Mouse (Mus musculus) midbrain, embryonic 14.5 days (tissue): Measurements from ENCODE around the gene Zmat5. TPM values are rescaled to one million over a fixed set of nuclear protein-coding genes. Genes with fewer than 3 reads are reported as not detected.

Source experiments
- ATAC-seq: fragments of 200-750 bp; cut with Nextera tagmentation; 2 replicates; pipeline ENCODE4 v1.8.0; 2017; ENCODE audit warnings: moderate number of reproducible peaks, moderate library complexity; ENCODE audit not compliant: low FRiP score, low TSS enrichment
- DNase-seq: peaks from one replicate; pipeline ENCODE4 v3.0.0-alpha.2; 2015
- H3K27ac ChIP-seq: fragments of 300-500 bp; sonication (generic); replicated peaks from 2 replicates; pipeline ENCODE4 v1.5.1; 2014; ENCODE audit warnings: mild to moderate bottlenecking, low read depth, low read length, moderate library complexity
- H3K27me3 ChIP-seq: fragments of 300-500 bp; sonication (generic); 2 replicates; pipeline ENCODE4 v1.6.1; 2014; ENCODE audit warnings: low read length, control low read depth, mixed read lengths; ENCODE audit not compliant: control insufficient read depth, insufficient read depth
- H3K36me3 ChIP-seq: fragments of 300-500 bp; sonication (generic); 2 replicates; pipeline ENCODE4 v1.6.1; 2014; ENCODE audit warnings: low read length, control low read depth; ENCODE audit not compliant: control insufficient read depth, insufficient read depth
- H3K4me1 ChIP-seq: fragments of 300-500 bp; sonication (generic); 2 replicates; pipeline ENCODE4 v1.6.1; 2014; ENCODE audit warnings: mild to moderate bottlenecking, antibody characterized with exemption, low read length, control low read depth; ENCODE audit not compliant: control insufficient read depth, insufficient read depth
- H3K4me2 ChIP-seq: fragments of 300-500 bp; sonication (generic); 2 replicates; pipeline ENCODE4 v1.6.1; 2014; ENCODE audit warnings: mild to moderate bottlenecking, low read length, moderate library complexity
- H3K4me3 ChIP-seq: fragments of 300-500 bp; sonication (generic); replicated peaks from 2 replicates; pipeline ENCODE4 v1.5.1; 2014; ENCODE audit warnings: low read depth, low read length
- H3K9ac ChIP-seq: fragments of 300-500 bp; sonication (generic); replicated peaks from 2 replicates; pipeline ENCODE4 v1.6.1; 2014; ENCODE audit warnings: mild to moderate bottlenecking, low read length, moderate library complexity
- H3K9me3 ChIP-seq: fragments of 300-500 bp; sonication (generic); 2 replicates; pipeline ENCODE4 v1.6.1; 2016; ENCODE audit warnings: low read length, control low read depth, mixed read lengths; ENCODE audit not compliant: control insufficient read depth
- WGBS: fragments of 180-500 bp; shearing (Covaris S2); extraction: QIAGEN DNeasy Blood & Tissue Kit; methylation state at CpG from one replicate; pipeline ENCODE4 v1.1.7; 2014; 5-methylcytosine and 5-hydroxymethylcytosine counted together
- polyA plus RNA-seq: library from polyadenylated mRNA; unstranded; fragments of >200 nt; fragmentation: Nextera tagmentation; extraction: Ambion mirVana; gene quantifications from 2 replicates; pipeline ENCODE4 v1.2.1, GENCODE M21; 2014

Gene Zmat5
- polyA plus RNA-seq, 1 experiment from 2014 or later, result 60.0 TPM

DNA sequence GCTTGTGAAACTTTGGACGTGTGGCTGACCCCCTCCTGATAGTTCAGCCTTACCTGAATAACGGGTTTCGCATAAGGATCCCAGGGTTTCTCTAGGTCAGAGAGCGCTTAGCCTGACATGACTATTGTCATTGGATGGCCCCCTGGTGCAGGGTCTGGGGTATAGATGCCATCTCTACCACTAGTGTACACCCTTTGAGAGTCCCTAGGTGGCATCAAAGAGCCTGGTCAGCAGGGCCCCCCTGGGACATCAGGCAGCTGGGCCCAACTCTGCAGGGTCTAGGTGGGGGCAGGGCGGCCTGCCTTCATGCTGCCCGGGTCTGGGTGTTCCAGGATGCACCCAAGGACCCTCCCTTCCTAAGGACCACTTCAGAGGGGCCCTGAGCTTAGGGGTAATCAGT, 31.9 kb downstream of the Zmat5 start:
- ATAC-seq (no peak), DNase-seq (no peak)
- WGBS, result 42% methylated on average over 6 of the region's 6 CpGs
- H3K27ac ChIP-seq, result no peak overlapping the region
- H3K4me1 ChIP-seq, result peaks cover 11% of the 10 kb centered on the region
- no peak overlapping the region for H3K9ac ChIP-seq
- H3K4me2 ChIP-seq, result no peak overlapping the region
- H3K27me3 ChIP-seq, result no peaks in the 10 kb centered on the region
- H3K4me3 ChIP-seq, result no peak overlapping the region
- H3K9me3 ChIP-seq, result no peaks in the 10 kb centered on the region
- H3K36me3 ChIP-seq, result peaks cover 8% of the 10 kb centered on the region; the same call in 1 of the 2 replicates

DNA sequence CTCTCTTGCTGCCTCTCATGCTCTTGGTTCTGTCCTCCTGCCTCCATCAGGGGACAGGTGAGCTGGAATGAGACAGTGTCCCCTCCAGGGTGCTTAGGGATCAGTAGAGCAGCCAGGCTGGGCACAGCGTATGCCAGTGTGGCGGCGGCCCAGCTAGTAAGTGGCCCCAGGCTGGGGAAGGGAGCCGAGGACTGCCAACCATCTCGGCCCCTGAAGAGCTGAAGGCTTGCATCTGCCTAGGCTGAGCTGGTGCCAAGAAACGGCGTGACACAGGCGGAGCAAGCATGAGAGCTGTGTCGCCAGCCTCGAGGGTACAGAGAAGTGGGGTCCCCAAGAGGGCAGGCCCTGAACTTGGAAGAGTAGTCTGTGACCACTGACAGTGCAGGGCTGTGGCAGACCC, 33.2 kb downstream of the Zmat5 start:
- Histone ChIP-seq H3K27ac (no peak overlapping the region), H3K4me3 (no peak overlapping the region), H3K9me3 (no peaks in the 10 kb centered on the region), H3K4me1 (peaks cover 11% of the 10 kb centered on the region), H3K36me3 (0 out of 2 replicates have a peak, but pooled peaks cover 5% of the 10 kb centered on the region), H3K27me3 (no peaks in the 10 kb centered on the region), H3K4me2 (no peak overlapping the region), H3K9ac (no peak overlapping the region)
- DNase-seq (peak; percentile 32), ATAC-seq (no peak)
- 79% methylated on average over 10 of the region's 10 CpGs for WGBS

DNA sequence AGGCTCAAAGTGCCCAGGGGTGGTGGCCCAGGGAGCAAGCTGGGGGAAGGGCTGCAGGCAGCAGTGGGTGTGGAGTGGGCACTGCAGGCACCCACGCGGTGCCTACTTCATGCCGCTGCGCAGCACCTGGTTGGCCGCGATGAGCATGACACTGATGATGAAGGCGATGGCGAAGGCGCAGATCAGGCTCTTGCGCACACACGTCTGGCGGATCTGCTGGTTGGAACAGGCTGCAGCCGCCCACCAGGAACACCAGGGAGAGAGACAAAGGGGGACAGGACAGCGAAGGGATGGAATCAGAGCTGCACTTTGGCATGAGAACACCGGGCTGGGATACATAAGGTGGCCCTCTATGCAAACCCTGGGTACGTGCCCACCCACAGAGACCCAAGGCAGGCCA, 34.2 kb downstream of the Zmat5 start:
- Histone ChIP-seq H3K36me3 (0 out of 2 replicates have a peak, but pooled peaks cover 5% of the 10 kb centered on the region), H3K9ac (no peak overlapping the region), H3K27ac (no peak overlapping the region), H3K9me3 (no peaks in the 10 kb centered on the region), H3K4me1 (peaks cover 11% of the 10 kb centered on the region), H3K27me3 (0 out of 2 replicates have a peak, but pooled peaks cover 3% of the 10 kb centered on the region), H3K4me2 (no peak overlapping the region), H3K4me3 (no peak overlapping the region)
- DNase-seq, result no peak
- 90% methylated on average over 16 of the region's 16 CpGs for WGBS
- ATAC-seq, result no peak

DNA sequence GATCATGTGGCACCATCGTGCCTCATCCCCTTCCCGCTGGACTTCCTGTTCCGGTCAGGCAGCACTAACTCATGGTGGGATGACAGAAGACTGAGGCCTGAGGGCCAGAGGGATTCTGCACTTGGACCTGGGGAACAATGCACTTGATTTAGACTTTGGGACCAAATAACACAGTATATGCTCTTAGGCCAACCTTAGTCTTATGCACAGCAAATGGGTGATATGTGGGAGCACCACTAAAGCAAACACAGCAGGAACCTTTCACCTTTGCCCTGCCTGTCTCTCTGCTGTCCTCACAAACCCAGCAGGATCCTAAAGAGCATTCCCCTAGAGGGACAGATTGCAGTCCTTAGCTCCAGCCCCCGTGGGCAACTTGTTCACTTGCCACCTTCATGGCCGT, 36.3 kb downstream of the Zmat5 start:
- no peak overlapping the region for H3K4me2 ChIP-seq
- no peak overlapping the region for H3K4me3 ChIP-seq
- WGBS, result 74% methylated on average over 5 of the region's 5 CpGs
- H3K9ac ChIP-seq, result no peak overlapping the region
- no peak overlapping the region for H3K27ac ChIP-seq
- ATAC-seq (no peak), DNase-seq (no peak)
- H3K27me3 ChIP-seq, result peaks cover 22% of the 10 kb centered on the region; the same call in 1 of the 2 replicates
- H3K9me3 ChIP-seq, result no peaks in the 10 kb centered on the region
- H3K4me1 ChIP-seq, result peaks cover 7% of the 10 kb centered on the region
- 0 out of 2 replicates have a peak, but pooled peaks cover 5% of the 10 kb centered on the region for H3K36me3 ChIP-seq

DNA sequence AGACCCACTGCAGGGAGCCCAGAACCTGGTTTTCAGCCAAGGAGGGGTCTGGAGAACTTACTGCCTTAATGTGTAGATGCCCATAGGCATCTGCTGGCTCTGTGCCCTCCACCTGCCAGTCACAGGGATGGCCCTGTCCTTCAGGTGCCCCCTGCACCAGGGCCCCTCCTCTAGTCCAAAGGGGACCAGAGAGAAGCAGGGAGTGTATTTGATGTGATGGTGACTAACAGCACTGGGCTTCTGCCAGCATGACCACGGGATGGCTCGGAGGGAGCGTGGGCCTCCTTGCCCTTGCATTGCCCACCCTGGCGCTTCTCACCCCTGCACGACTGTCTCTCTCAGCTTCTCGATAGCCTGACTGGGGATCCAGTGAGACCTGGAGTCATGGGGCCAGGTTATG, 40.2 kb downstream of the Zmat5 start:
- 65% methylated on average over 6 of the region's 6 CpGs for WGBS
- Histone ChIP-seq H3K4me3 (no peak overlapping the region), H3K9me3 (no peaks in the 10 kb centered on the region), H3K27ac (no peak overlapping the region), H3K4me1 (peaks cover 9% of the 10 kb centered on the region), H3K9ac (no peak overlapping the region), H3K4me2 (peak overlapping the region; percentile 99), H3K27me3 (peaks cover 52% of the 10 kb centered on the region; the same call in 1 of the 2 replicates), H3K36me3 (no peaks in the 10 kb centered on the region)
- ATAC-seq (no peak), DNase-seq (no peak)

DNA sequence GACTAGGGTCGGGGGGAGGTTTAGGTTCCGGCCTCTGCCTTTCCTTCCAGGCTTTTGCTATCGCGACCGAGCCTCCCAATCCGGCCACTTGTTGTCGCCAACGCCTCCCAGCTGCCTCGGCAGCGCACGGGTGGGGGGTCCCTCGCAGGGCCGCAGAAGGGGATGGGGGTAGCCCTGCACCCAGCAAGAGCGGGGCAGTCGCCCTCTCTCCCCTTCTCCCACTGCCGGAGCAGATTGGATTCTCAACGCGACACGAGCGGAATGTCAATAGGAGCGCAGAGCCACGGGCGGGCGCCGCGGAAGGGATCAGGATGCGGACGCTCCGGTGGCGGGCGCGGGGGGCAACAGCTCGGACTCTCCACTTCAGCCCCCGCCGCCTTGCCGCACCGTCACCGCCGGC, 41.5 kb downstream of the Zmat5 start:
- no peaks in the 10 kb centered on the region for H3K36me3 ChIP-seq
- H3K4me3 ChIP-seq, result peak overlapping the region; percentile 56
- H3K9ac ChIP-seq, result peak overlapping the region; percentile 63
- no peak overlapping the region for H3K27ac ChIP-seq
- under 1% methylated on average over 39 of the region's 39 CpGs for whole genome bisulfite sequencing
- H3K27me3 ChIP-seq, result peaks cover 59% of the 10 kb centered on the region
- H3K9me3 ChIP-seq, result no peaks in the 10 kb centered on the region
- H3K4me2 ChIP-seq, result peak overlapping the region; percentile 99
- H3K4me1 ChIP-seq, result peaks cover 9% of the 10 kb centered on the region
- ATAC-seq (no peak), DNase-seq (peak; percentile 75)

DNA sequence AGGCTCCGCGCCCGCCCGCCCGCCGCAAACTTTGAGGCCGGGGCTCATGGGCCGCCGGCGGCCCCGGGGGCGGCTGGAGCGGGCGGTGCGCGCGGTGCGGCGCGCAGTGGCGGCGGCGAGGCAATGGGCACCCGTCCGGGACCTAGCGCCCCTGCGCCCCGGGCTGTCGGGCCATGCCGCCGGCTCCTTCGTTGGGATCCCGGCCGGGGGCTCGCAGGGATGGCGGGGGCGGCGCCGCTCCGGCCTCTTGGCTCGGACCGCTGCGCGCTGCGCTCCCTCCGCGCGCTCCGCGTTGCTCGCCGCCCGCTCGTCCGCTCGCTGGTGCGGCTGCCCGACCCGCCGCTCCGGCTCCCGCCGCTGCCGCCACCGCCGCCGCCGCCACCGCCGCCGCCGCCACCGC, 42.3 kb downstream of the Zmat5 start, which contains the start of gene Cabp7:
TSS of gene Cabp7 (minus strand) at position 46 of the 400 bp plus-strand sequence.
- H3K4me1 ChIP-seq, result peaks cover 9% of the 10 kb centered on the region
- H3K36me3 ChIP-seq, result no peaks in the 10 kb centered on the region
- peak; percentile 57 for DNase-seq
- WGBS, result under 1% methylated on average over 63 of the region's 73 CpGs
- H3K4me3 ChIP-seq, result peak within 1 kb of the TSS; percentile 56
- H3K4me2 ChIP-seq, result peak within 1 kb of the TSS; percentile 99
- H3K9me3 ChIP-seq, result no peaks in the 10 kb centered on the region
- no peak within 1 kb of the TSS for H3K27ac ChIP-seq
- 0 out of 2 replicates have a peak, but pooled peaks have one; percentile 19 for ATAC-seq
- H3K27me3 ChIP-seq, result peaks cover 59% of the 10 kb centered on the region
- peak within 1 kb of the TSS; percentile 63 for H3K9ac ChIP-seq

DNA sequence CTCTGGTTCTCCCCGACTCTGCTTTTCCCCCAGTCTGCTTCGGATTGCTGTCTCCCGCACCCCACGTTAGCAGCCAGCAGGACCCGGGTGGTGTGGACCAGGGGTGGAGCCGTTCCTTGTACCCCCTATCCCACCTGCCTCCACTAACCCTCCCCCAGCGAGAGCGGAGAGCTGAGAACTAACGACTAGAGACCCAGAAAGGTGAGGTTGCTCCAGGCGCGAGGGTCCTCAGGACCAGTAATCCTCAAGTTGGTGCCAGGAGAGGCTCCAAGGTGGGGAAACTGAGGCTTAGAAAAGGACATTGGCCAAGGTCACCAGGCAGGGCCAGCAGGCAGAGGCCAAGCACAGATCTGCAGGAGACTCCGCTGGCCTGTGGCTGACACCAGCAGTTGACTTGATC, 42.8 kb downstream of the Zmat5 start:
- Histone ChIP-seq H3K27ac (no peak overlapping the region), H3K4me1 (peaks cover 9% of the 10 kb centered on the region), H3K9ac (peak overlapping the region; percentile 63), H3K9me3 (no peaks in the 10 kb centered on the region), H3K36me3 (no peaks in the 10 kb centered on the region), H3K27me3 (peaks cover 59% of the 10 kb centered on the region), H3K4me2 (peak overlapping the region; percentile 99), H3K4me3 (peak overlapping the region; percentile 56)
- ATAC-seq, result 0 out of 2 replicates have a peak, but pooled peaks have one; percentile 9
- no peak for DNase-seq
- WGBS, result under 1% methylated on average over 12 of the region's 12 CpGs

DNA sequence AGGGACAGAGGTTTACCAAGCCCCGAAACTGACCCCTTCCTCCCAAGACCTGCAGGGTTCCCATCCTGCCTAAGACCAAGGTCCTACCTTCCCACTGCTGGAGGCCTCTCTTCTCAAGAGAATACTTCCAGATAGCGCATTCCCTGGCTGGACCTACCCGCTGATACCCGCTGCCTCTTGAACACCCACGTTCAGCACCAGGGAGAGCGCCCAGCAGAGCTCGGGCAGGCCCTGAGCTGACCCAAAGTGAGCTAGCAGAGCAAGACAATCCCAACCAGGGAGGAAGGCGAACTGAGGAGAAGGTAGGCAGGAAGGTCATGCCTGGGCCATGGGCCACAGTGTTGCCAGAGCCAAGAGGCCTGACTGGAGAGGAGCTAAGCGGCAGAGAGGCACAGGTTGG, 45.8 kb downstream of the Zmat5 start:
- Histone ChIP-seq H3K27ac (no peak overlapping the region), H3K4me2 (no peak overlapping the region), H3K9ac (no peak overlapping the region), H3K4me3 (no peak overlapping the region), H3K27me3 (peaks cover 42% of the 10 kb centered on the region), H3K4me1 (peaks cover 14% of the 10 kb centered on the region), H3K36me3 (no peaks in the 10 kb centered on the region), H3K9me3 (no peaks in the 10 kb centered on the region)
- ATAC-seq, result no peak
- peak; percentile 57 for DNase-seq
- WGBS, result 9% methylated on average over 9 of the region's 9 CpGs
